Mouse (Mus musculus) midbrain, embryonic 11.5 days (tissue): Measurements from ENCODE around the gene Slc25a38. TPM values are rescaled to one million over a fixed set of nuclear protein-coding genes. Genes with fewer than 3 reads are reported as not detected.
"Not testable (repeated sequence)": the region's sequence is repeated elsewhere in the genome, so short reads cannot be mapped to it uniquely, and the experiment has no call there.

Experiments used
- ATAC-seq: fragments of 200-750 bp; cut with Nextera tagmentation; 2 replicates; pipeline ENCODE4 v1.8.0; 2017; ENCODE audit warnings: moderate TSS enrichment, moderate library complexity; ENCODE audit not compliant: low FRiP score
- DNase-seq: peaks from one replicate; pipeline ENCODE4 v3.0.0; 2015; ENCODE audit warnings: low spot score; ENCODE audit errors: missing footprints
- H3K27ac ChIP-seq: fragments of 300-500 bp; sonication (generic); 2 replicates; pipeline ENCODE4 v1.5.1; 2014; ENCODE audit warnings: low read depth, low read length
- H3K27me3 ChIP-seq: fragments of 300-500 bp; sonication (generic); 2 replicates; pipeline ENCODE4 v1.6.1; 2014; ENCODE audit warnings: mild to moderate bottlenecking, low read length, moderate library complexity, mixed read lengths; ENCODE audit not compliant: control insufficient read depth, insufficient read depth
- H3K36me3 ChIP-seq: fragments of 300-500 bp; sonication (generic); 2 replicates; pipeline ENCODE4 v1.6.1; 2014; ENCODE audit warnings: mild to moderate bottlenecking, low read length, moderate library complexity, mixed read lengths; ENCODE audit not compliant: control insufficient read depth, insufficient read depth
- H3K4me1 ChIP-seq: fragments of 300-500 bp; sonication (generic); 2 replicates; pipeline ENCODE4 v1.6.1; 2014; ENCODE audit warnings: low read length; ENCODE audit not compliant: control insufficient read depth, insufficient read depth
- H3K4me2 ChIP-seq: fragments of 300-500 bp; sonication (generic); 2 replicates; pipeline ENCODE4 v1.6.1; 2014; ENCODE audit warnings: mild to moderate bottlenecking, moderate library complexity
- H3K4me3 ChIP-seq: fragments of 300-500 bp; sonication (generic); 2 replicates; pipeline ENCODE4 v1.5.1; 2014; ENCODE audit warnings: low read depth, low read length
- H3K9ac ChIP-seq: fragments of 300-500 bp; sonication (generic); 2 replicates; pipeline ENCODE4 v1.6.1; 2014; ENCODE audit warnings: low read length
- H3K9me3 ChIP-seq: fragments of 300-500 bp; sonication (generic); 2 replicates; pipeline ENCODE4 v1.6.1; 2016; ENCODE audit warnings: low read length; ENCODE audit not compliant: control insufficient read depth
- WGBS: fragments of 180-500 bp; shearing (Covaris S2); extraction: QIAGEN DNeasy Blood & Tissue Kit; methylation state at CpG from one replicate; pipeline ENCODE4 v1.1.7; 2014; 5-methylcytosine and 5-hydroxymethylcytosine counted together
- polyA plus RNA-seq: library from polyadenylated mRNA; unstranded; fragments of >200 nt; fragmentation: Nextera tagmentation; extraction: Ambion mirVana; gene quantifications from 2 replicates; pipeline ENCODE4 v1.2.1, GENCODE M21; 2014

Gene Slc25a38
- polyA plus RNA-seq, 1 experiment from 2014 or later, result 36.7 TPM

GRCm38 (mm10) chr9:120091696-120092238, 18.4 kb upstream of the Slc25a38 start, which contains the start of gene Ccr8:
Ccr8 (plus strand) TSS chr9:120092114.
- Histone ChIP-seq H3K36me3 (no peaks in the 10 kb centered on the region), H3K9ac (no peak within 1 kb of the TSS), H3K4me3 (no peak within 1 kb of the TSS), H3K27me3 (no peaks in the 10 kb centered on the region), H3K9me3 (no peaks in the 10 kb centered on the region), H3K4me2 (no peak within 1 kb of the TSS), H3K4me1 (no peaks in the 10 kb centered on the region), H3K27ac (no peak within 1 kb of the TSS)
- 79% methylated on average over 5 of the region's 5 CpGs for WGBS
- DNase-seq, result no peak
- ATAC-seq, result no peak

- Histone ChIP-seq H3K36me3 (no peaks in the 10 kb centered on the region), H3K9ac (no peak overlapping the region), H3K4me1 (no peaks in the 10 kb centered on the region), H3K4me2 (no peak overlapping the region), H3K9me3 (no peaks in the 10 kb centered on the region), H3K4me3 (no peak overlapping the region), H3K27me3 (no peaks in the 10 kb centered on the region), H3K27ac (no peak overlapping the region)
- no peak for DNase-seq
- ATAC-seq, result no peak
- 89% methylated on average over 13 of the region's 13 CpGs for WGBS
Observed at GRCm38 (mm10) chr9:120093701-120094100, 16.5 kb upstream of the Slc25a38 start.

GRCm38 (mm10) chr9:120095886-120096285, 14.3 kb upstream of the Slc25a38 start:
- Histone ChIP-seq H3K4me2 (no peak overlapping the region), H3K9me3 (no peaks in the 10 kb centered on the region), H3K4me3 (no peak overlapping the region), H3K27me3 (no peaks in the 10 kb centered on the region), H3K27ac (no peak overlapping the region), H3K4me1 (no peaks in the 10 kb centered on the region), H3K9ac (no peak overlapping the region), H3K36me3 (no peaks in the 10 kb centered on the region)
- ATAC-seq (no peak), DNase-seq (peak; percentile 44)
- 86% methylated on average over 7 of the region's 7 CpGs for WGBS

- H3K36me3 ChIP-seq, result no peaks in the 10 kb centered on the region
- no peak overlapping the region for H3K4me2 ChIP-seq
- H3K27me3 ChIP-seq, result no peaks in the 10 kb centered on the region
- no peaks in the 10 kb centered on the region for H3K4me1 ChIP-seq
- no peaks in the 10 kb centered on the region for H3K9me3 ChIP-seq
- H3K27ac ChIP-seq, result no peak overlapping the region
- 29% methylated on average over 7 of the region's 7 CpGs for WGBS
- H3K4me3 ChIP-seq, result no peak overlapping the region
- ATAC-seq (no peak), DNase-seq (peak; percentile 93)
- no peak overlapping the region for H3K9ac ChIP-seq
Observed at GRCm38 (mm10) chr9:120098682-120099081, 11.5 kb upstream of the Slc25a38 start.

- Histone ChIP-seq H3K27ac (no peak overlapping the region), H3K4me3 (no peak overlapping the region), H3K36me3 (no peaks in the 10 kb centered on the region), H3K9me3 (no peaks in the 10 kb centered on the region), H3K27me3 (no peaks in the 10 kb centered on the region), H3K9ac (no peak overlapping the region), H3K4me1 (no peaks in the 10 kb centered on the region), H3K4me2 (no peak overlapping the region)
- WGBS, result 92% methylated on average over 8 of the region's 8 CpGs
- no peak for DNase-seq
- no peak for ATAC-seq
Observed at GRCm38 (mm10) chr9:120099304-120099703, 10.9 kb upstream of the Slc25a38 start.

GRCm38 (mm10) chr9:120101165-120101564, 9.0 kb upstream of the Slc25a38 start:
- Histone ChIP-seq H3K27ac (no peak overlapping the region), H3K36me3 (no peaks in the 10 kb centered on the region), H3K9ac (no peak overlapping the region), H3K4me1 (no peaks in the 10 kb centered on the region), H3K27me3 (no peaks in the 10 kb centered on the region), H3K9me3 (no peaks in the 10 kb centered on the region), H3K4me3 (no peak overlapping the region), H3K4me2 (no peak overlapping the region)
- ATAC-seq (no peak), DNase-seq (no peak)
- 91% methylated on average over 2 of the region's 2 CpGs for WGBS

GRCm38 (mm10) chr9:120108953-120109352, 1.2 kb upstream of the Slc25a38 start:
- ATAC-seq, result not testable (repeated sequence)

GRCm38 (mm10) chr9:120111156-120111945, 1.2 kb downstream of the Slc25a38 start:
- Histone ChIP-seq H3K27me3 (no peaks in the 10 kb centered on the region), H3K9ac (peak overlapping the region; percentile 81), H3K36me3 (no peaks in the 10 kb centered on the region), H3K9me3 (no peaks in the 10 kb centered on the region), H3K4me1 (peaks cover 5% of the 10 kb centered on the region; the same call in 1 of the 2 replicates), H3K4me2 (peak overlapping the region; percentile 63), H3K27ac (no peak overlapping the region), H3K4me3 (peak overlapping the region; percentile 78)
- 81% methylated on average over 15 of the region's 15 CpGs for WGBS
- DNase-seq (no peak), ATAC-seq (no peak)

More at GRCm38 (mm10) chr9:120108953-120109352, 1.2 kb upstream of the Slc25a38 start:
- not testable (repeated sequence) for H3K4me2 ChIP-seq, H3K4me3 ChIP-seq, H3K27ac ChIP-seq, H3K36me3 ChIP-seq, H3K9me3 ChIP-seq, H3K27me3 ChIP-seq, DNase-seq, H3K9ac ChIP-seq, H3K4me1 ChIP-seq
- WGBS, result 93% methylated on average over 12 of the region's 12 CpGs

GRCm38 (mm10) chr9:120112472-120112871, 2.3 kb downstream of the Slc25a38 start:
- ATAC-seq, result no peak
- no peak for DNase-seq
- Histone ChIP-seq H3K4me1 (peaks cover 5% of the 10 kb centered on the region; the same call in 1 of the 2 replicates), H3K9me3 (no peaks in the 10 kb centered on the region), H3K36me3 (no peaks in the 10 kb centered on the region; the same call in 1 of the 2 replicates), H3K27me3 (no peaks in the 10 kb centered on the region), H3K4me3 (no peak overlapping the region), H3K9ac (no peak overlapping the region), H3K27ac (no peak overlapping the region), H3K4me2 (no peak overlapping the region)
- WGBS, result 89% methylated on average over 6 of the region's 6 CpGs
